Mouse (Mus musculus): ENCODE measurements around the gene Spef1.

DNA sequence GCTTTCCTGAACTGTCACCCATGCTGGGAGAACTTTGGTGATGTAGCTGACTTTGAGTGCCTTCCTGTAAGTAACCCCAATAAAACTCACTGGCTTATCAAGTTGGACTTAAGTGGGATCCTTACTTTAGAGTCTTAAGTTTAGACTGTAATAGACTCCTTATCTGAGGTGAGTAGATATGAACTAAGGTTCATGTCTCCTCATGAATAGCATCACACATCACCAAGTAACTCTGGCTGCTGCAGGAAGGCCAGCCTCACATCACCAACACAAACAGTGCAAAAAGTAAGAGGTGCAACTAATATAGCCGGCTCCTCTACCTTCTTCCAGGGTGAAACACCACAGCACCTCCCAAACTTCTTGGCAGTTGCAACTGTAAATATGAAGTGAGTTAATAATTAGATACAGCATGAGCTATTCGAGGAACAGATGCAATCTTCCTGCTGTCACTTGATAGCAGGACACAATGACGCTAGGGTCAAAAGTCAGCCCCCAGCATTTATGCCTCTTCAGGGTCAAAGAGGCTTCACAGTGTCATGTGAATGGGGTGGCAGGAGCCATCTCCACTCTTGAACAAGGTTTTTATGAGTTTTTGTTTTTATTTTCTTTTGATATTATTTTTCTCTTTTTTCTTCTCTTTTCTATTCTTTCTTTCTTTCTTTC lies 34.9 kb upstream of the Spef1 start:
- TF ChIP-seq POLR2A (IDR thresholded peaks at IDR 0.05; ENCODE audit: low read depth, low read length), result no peak
- no peak for TF ChIP-seq CTCF (IDR thresholded peaks at IDR 0.05; ENCODE audit: extremely low read depth, insufficient read depth, insufficient read length, insufficient replicate concordance)

Measured in spleen, adult 2 months (tissue).